Mouse (Mus musculus): ENCODE results near the gene 1810062G17Rik.
A peak's percentile ranks its signal among the peaks of the same experiment; 100 is the strongest.

The 1810062G17Rik gene

GRCm38 (mm10) chr3:36475532-36476087 lies at the start of gene 1810062G17Rik, which contains the start of gene Anxa5:
1810062G17Rik (plus strand) TSS chr3:36475937.
Anxa5 (minus strand) TSS chr3:36475894.
- DNase-seq, result peak; percentile 85 to 90

- DNase-seq, result no peak
These were observed 48.4 kb upstream of the 1810062G17Rik start for GRCm38 (mm10) chr3:36427386-36427785.

DNA sequence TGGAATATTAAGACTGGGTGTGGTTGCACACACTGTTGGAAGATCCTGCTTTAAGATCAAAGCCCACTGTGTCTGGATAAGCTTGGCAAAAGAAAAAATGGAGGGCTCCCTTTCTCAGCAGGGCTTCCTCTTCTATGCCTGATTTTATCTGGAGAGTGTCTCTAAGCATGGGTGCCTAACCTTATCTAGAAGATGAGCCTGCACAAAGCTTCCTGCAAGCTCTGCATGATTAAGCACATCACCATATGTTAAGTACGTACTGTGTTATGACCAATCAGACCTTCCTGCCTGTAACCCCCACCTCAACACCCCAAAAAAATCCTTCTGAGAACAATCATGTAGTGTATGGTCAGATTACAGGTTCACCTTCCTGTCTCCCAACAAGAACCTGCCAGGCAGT lies 45.4 kb upstream of the 1810062G17Rik start:
- DNase-seq, result no peak

- DNase-seq, result no peak
These were observed 35.5 kb upstream of the 1810062G17Rik start for GRCm38 (mm10) chr3:36440280-36440679.

- peak; percentile 18 to 38 for DNase-seq
These were observed 33.3 kb upstream of the 1810062G17Rik start for GRCm38 (mm10) chr3:36442426-36442825.

- DNase-seq, result no peak
These were observed 29.7 kb upstream of the 1810062G17Rik start for GRCm38 (mm10) chr3:36446041-36446440.

- no peak for DNase-seq
These were observed 29.2 kb upstream of the 1810062G17Rik start for GRCm38 (mm10) chr3:36446506-36446905.

- DNase-seq, result no peak
These were observed 28.8 kb upstream of the 1810062G17Rik start for GRCm38 (mm10) chr3:36446918-36447317.

DNA sequence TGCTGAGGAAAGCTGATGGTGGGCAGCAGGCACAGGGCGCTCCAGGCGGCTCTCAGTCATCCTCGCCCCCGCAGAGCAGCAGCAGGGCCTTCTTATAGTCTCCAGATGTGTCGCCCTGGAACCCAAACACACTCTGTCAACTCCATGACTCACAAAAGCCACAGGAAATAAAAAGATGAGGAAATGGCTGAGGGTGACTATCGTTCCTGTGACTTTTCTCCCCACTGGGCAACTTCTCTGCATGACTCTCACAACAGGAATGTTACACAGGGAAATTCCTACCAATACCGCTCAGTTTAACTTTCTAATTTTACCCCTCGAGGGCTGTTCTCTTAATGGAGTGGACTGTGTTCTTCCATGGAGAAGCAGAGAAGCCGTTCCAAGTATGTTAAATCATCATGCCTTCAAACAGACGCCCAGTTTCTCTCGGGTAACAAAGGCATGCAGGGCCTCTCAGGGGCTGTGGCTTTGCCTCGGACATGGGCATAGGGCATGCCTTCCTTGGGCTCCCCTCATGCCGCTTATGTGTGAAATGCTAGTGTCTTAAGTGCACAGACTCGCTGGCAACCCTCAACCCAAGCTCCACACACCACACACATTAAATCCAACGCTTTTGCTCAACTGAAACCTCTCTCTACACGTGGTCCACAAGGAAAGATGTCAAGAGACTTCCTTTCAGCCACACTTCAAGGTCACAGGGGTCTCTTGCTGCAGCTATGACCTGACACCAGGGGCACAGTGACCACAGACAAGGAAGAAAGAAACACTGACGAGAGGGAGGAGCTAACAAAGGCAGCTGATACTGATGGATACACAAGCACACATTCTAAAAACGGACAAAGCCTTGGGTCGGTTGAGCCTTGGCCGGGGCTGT lies 26.2 kb upstream of the 1810062G17Rik start:
- no peak for DNase-seq

DNA sequence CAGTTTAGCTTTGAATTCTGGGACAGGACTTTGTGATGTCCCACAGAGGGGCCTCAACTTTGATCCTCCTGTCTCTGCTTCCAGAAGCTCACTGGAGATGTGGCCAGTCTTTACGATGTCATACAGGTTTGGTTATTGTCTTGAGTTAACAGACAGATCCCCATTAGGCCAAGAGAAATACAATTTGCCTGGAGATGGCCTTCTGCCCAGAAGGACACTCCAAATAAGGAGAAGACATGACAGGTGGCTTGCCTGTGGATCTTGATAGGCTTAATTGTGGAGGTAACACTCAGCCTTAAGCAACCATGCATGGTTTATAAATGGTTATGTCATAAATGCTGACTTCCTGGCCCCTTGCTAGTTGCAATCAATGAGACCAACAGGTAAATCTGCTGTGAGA lies 23.2 kb upstream of the 1810062G17Rik start:
- DNase-seq, result no peak

DNA sequence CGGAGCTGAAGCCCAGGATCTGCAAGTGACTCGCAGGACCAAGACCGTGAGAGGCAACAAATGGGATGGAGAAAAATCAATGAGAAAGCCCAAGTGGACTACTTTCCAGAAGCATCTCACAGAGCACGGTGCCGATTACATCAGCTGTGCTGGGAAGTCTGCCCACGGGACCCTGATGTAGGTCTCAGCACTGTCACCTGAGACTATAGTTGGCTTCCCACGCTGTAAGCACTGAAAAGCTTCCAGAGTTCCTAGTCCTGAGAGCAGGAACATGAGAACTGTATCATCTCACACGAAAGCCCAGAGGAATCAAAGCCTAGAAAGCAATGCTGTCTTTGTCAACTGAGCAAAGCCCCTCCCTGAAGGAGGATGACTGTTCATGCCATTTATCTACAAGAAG lies 20.6 kb upstream of the 1810062G17Rik start:
- no peak for DNase-seq

- DNase-seq, result peak; percentile 39 to 44
These were observed 20.2 kb upstream of the 1810062G17Rik start for GRCm38 (mm10) chr3:36455566-36455965.

GRCm38 (mm10) chr3:36460717-36461116 lies 15.0 kb upstream of the 1810062G17Rik start:
- DNase-seq, result no peak

- DNase-seq, result no peak
These were observed 13.9 kb upstream of the 1810062G17Rik start for GRCm38 (mm10) chr3:36461819-36462218.

GRCm38 (mm10) chr3:36462348-36462747 lies 13.4 kb upstream of the 1810062G17Rik start:
- DNase-seq, result no peak

DNA sequence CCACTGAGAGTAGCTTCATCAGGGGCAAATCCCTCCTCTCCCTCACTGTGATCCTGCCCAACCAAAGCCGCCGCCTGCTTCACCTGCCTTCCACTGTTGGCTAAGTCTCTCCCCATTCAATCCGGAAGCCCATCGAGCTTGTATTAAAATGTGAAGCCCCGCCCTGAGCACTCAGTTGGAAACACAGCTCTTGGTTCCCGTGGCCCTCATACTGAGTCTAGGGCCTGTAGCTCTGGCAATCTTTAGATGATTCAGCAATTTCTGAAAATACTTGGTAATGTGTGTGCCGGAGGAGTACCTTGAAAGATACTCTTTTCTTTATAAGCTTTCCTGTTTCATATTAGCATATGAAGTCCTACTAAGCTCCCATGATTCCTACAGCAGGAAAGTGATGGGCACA lies 10.2 kb upstream of the 1810062G17Rik start:
- DNase-seq, result no peak

GRCm38 (mm10) chr3:36467632-36468031 lies 8.1 kb upstream of the 1810062G17Rik start:
- DNase-seq, result no peak

DNA sequence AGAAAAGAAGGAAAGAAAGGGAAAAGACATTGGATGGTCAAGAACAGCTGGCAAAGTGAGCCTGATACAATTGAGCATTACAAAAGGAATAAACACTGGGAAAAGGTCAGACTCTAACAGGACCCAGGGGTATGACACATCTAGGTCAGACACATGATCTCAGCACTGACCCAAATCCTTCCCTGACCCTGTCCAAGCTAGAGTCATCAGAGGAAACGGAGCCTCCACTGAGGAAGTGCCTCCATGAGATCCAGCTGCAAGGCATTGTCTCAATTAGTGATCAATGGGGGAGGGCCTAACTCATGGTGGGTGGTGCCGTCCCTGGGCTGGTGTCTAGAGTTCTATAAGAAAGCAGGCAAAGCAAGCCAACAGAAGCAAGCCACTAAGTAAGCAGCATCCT lies 6.9 kb upstream of the 1810062G17Rik start:
- no peak for DNase-seq

GRCm38 (mm10) chr3:36471856-36472255 lies 3.9 kb upstream of the 1810062G17Rik start:
- no peak for DNase-seq

GRCm38 (mm10) chr3:36473222-36473621 lies 2.5 kb upstream of the 1810062G17Rik start:
- DNase-seq, result no peak

DNA sequence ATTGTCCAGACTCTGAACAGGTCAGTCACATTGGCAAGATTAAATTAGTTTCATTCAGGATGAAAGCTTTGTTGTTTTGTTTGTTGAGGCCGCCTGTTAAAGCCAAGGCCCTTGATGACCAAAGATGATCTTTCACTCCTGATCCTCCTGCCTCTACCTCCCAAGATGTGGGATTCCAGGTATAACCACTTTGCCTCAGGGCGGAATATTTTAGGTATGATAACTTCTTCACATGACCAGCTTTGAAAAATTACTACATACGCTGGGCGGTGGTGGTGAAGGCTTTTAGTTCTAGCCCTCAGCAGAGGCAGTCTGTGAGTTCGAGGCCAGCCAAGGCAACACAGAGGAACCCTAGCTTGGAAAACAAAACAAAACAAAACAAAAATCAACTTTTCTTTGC lies 1.3 kb upstream of the 1810062G17Rik start:
- DNase-seq, result no peak

DNA sequence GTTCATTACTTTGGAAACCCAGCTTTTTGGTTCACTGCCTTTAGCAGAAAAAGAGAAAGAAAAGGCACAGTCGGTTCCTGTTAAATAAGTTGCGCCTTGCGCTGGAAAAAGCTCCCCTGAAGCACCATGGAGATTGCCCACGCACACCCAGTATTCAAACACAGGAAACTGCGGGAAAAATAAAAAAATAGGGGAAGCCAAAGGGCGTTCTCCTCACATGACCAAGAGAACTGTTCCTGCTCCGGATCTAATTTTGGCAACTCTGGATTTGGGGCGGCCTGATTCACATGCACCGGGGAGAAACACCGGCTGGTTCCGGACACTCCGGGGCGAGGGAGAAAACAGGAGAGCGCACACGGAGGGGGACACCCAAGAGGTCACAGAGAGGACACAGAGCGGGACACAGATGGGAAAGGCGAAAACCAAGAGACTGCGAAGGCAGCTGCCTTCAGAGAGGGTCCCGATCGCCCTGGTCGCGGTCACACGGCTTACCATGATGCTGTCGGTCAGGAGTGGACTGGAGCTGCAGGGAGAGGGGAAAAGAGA lies 726 bp upstream of the 1810062G17Rik start:
- peak in 1 of 2 experiments; percentile 25 for DNase-seq

- peak in 1 of 2 experiments; percentile 20 for DNase-seq
These were observed 771 bp downstream of the 1810062G17Rik start for GRCm38 (mm10) chr3:36476261-36477155.

Measured in cerebellum, adult 18-20 months (tissue).